Mouse (Mus musculus) cerebellum, adult 8-10 months (tissue): Measurements from ENCODE around the gene Psmd10.

Experiments used
- DNase-seq: peaks from one replicate; pipeline ENCODE4 v3.0.0; 2022

The Psmd10 gene

DNA sequence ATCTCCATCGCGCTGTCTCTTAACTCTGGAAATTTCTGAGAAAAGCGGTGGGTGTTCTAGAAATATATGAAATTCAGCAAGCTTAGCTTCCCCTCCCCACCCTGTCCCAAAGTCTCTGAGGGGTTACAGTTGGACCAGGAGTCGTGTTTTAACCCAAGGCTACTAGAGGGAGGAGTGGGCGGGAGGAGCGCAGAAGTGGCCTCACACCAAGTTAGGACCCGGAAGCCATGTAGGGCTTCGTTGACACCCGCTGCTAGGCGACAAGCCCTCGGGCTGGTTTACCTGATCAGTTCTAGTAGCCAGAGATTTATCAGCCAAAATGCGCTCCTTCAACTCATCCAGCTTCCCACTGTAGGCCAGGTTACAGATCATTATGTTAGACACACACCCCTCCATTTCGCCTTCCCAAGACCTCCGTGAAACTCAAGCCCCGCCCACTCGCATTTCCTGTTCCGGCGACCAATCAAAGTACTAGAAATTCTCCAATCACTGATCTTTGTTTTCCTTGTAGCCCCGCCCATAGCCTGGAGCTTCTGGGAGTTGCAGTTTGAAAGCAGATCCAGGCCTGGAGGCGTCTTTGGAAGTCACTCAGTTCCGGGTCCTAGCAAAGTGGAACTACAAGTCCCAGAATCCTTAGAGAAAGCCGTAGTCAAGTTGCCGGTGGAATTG is at the start of gene Psmd10, which contains the start of gene Atg4a:
Gene Psmd10, minus strand, starts transcription at position 457 of the 669 bp plus-strand sequence.
Gene Atg4a, plus strand, starts transcription at position 636 of the 669 bp plus-strand sequence.
- peak; percentile 87 for DNase-seq

DNA sequence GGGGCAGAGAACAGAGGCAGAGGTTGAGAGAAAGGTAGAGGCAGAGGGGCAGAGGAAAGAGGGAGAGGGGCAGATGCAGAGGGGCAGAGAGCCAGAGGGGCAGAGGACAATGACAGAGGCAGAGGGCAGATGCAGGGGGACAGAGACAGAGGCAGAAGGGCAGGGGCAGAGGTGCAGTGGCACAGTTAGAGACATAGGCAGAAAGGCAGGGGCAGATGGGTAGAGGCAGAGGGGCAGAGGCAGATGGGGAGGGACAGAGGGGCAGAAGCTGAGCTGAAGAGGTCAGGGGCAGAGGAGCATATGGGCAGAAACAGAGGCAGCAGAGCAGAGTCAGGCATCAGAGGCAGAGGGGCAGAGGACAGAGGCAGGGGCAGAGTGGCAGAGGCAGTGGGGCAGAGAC is 42.4 kb upstream of the Psmd10 start:
- no peak for DNase-seq

- DNase-seq, result no peak
Measured at GRCm38 (mm10) chrX:140997912-140998545, 41.5 kb upstream of the Psmd10 start.

DNA sequence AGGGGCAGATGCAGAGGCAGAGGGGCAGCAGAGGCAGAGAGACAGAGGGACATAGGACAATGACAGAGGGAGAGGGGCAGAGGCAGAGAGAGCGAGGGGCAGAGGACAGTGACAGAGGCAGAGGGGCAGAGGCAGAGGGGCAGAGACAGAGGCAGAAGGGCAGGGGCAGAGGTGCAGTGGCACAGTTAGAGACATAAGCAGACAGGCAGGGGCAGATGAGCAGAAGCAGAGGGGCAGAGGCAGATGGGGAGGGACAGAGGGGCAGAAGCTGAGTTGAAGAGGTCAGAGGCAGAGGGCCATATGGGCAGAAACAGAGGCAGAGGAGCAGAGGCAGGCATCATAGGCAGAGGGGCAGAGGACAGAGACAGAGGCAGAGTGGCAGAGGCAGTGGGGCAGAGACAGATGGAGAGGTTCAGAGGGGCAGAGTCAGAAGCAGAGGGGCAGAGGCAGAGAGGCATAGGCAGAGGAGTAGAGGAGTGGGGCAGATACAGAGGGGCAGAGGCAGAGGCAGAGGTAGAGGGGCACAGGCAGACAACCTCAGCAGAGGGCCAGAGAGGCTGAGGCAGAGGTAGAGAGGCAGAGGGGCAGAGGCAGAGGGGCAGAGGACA is 40.5 kb upstream of the Psmd10 start:
- DNase-seq, result no peak

GRCm38 (mm10) chrX:140985256-140985655 is 28.7 kb upstream of the Psmd10 start:
- no peak for DNase-seq

- DNase-seq, result no peak
Measured at GRCm38 (mm10) chrX:140984795-140985194, 28.3 kb upstream of the Psmd10 start.

- no peak for DNase-seq
Measured at GRCm38 (mm10) chrX:140983206-140983960, 26.9 kb upstream of the Psmd10 start.

- no peak for DNase-seq
Measured at GRCm38 (mm10) chrX:140980163-140980562, 23.6 kb upstream of the Psmd10 start.

DNA sequence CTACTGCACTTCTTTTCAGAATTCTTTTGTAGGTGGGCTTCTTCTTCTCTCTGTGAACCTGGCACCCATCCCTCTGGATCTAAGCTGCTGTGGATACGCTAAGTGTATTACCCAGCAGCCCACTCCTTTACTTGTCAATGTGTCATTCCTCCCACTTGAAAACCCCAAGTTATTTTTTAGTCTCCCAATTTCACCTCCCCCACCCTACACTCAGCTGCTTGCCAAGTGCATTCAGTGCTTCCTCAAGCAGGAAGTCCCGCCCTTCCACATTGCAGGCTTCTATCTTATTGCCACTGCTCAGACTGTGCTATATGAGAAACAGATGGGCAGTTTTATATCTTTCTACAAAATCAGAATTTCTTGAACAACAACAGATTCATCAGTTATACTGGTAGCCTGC is 23.0 kb upstream of the Psmd10 start:
- no peak for DNase-seq

- no peak for DNase-seq
Measured at GRCm38 (mm10) chrX:140978943-140979342, 22.4 kb upstream of the Psmd10 start.

- no peak for DNase-seq
Measured at GRCm38 (mm10) chrX:140956959-140957358, 431 bp upstream of the Psmd10 start.

DNA sequence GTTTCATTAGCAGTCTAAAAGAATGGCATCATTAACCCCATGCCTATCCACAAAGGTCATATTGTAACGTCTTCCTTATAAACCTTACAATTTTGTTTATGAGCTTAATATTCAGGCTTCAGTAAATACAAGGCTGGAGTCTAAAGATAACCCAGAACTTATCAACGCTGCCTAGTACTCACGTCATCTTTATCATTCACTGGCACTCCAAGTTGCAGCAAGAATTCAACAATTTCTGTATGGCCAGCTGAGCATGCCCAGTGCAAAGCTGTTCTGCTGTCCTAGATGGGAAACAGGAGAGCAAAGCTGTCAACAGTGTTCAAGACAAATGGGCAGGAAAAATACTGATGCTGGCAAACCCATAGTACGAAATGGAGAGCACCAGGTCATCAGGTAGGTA is 2.9 kb downstream of the Psmd10 start:
- DNase-seq, result no peak

GRCm38 (mm10) chrX:140936271-140936670 is 20.3 kb downstream of the Psmd10 start:
- DNase-seq, result no peak

DNA sequence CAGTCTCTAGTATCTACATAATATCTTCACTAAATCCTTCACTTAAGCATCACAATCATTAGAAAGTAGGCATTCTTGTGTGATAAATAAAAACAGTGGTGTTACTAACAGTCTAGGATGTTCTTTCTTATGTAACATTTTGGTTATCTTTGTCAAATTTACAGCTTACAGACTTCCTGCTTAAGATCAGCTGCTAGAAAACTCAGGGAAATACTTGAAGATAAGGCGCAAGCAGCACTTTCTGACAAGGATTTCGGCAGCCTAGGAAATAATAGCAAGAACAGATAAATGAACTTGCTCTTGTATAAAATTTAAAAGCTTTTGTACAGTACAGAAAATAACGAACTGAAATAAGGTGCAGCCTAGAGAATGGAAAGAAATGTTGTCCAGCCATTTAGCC is 23.3 kb downstream of the Psmd10 start:
- DNase-seq, result no peak

DNA sequence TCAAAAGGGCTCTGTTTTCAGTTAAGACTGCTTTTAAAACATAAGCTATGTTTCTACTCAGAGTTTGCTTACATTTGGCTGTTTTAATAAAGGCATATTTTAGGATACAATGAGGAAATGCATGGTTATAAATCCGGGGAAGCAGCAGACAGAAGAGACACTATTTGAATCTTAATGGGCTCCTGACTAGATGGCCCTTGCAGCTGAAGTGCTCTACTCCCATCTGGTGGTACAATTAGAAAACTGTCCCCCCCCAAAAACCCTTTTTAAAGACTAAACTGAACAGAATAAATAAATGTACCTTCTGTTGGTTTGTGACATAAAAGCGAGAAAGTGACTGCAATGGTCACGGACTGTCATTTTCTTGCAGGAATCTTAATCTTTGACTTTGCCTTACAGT is 24.5 kb downstream of the Psmd10 start:
- DNase-seq, result no peak

DNA sequence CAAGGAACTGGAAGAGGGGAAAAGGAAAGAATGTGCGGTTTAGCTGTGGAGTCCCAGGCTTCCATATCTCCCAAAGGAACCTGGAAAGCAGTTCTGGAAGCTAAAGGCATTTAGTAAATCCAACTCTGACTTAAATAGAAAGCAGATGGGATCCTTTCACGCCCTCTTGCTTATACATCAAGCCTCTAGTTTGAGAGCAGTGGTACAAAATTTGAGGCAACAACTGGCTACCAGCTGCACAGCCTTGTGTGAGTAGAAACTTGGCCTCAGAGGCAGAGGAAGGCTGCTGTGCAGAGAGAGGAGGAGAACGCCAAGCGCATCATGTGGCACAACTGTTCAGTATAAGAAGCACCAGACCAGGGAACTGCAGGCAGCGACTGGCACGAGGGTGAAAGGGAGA is 35.2 kb downstream of the Psmd10 start:
- DNase-seq, result no peak

DNA sequence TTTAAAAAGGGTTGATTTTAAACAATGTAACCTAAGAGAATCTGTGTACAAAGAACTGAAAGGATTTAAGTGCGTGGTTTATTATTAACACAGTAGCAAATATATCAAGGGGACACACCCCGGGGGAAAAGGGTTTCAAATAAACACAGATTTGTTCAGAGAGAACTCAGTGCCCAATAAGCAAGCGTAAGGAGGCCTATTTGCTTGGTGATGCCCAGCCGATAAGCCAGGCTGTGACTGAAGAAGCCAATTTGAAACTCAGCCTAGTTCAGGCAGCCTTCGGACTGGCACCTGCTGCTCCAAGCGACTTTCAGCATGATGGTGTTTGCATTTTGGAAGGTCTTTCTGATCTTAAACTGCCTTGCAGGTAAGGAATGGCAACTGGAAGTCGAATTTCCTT is 49.2 kb downstream of the Psmd10 start, which contains the start of gene Vsig1:
Gene Vsig1, plus strand, starts transcription at position 249 of the 400 bp plus-strand sequence.
- no peak for DNase-seq

- DNase-seq, result no peak
Measured at GRCm38 (mm10) chrX:140903487-140903886, 53.0 kb downstream of the Psmd10 start.
